Mouse (Mus musculus) G1E (cell line): ENCODE measurements at regions not wholly inside any gene's neighbourhood (a gene's known extent, or its start where the extent isn't known, plus 50 kb on each side); places are given as distances from the start of the nearest gene placed in this dataset.

Experiments used
- ATAC-seq: 2 replicates; pipeline ENCODE4 v1.8.0; 2016; ENCODE audit warnings: mild to moderate bottlenecking; ENCODE audit not compliant: insufficient number of reproducible peaks, poor library complexity, low FRiP score, severe bottlenecking; ENCODE audit errors: extremely low read depth
- DNase-seq: peaks from one replicate; pipeline ENCODE4 v3.0.0; 2012; ENCODE audit warnings: low spot score
- H3K27me3 ChIP-seq: 2 replicates; pipeline ENCODE4 v1.6.1; 2012; ENCODE audit warnings: mild to moderate bottlenecking, low read length, inconsistent platforms; ENCODE audit not compliant: insufficient read depth
- H3K36me3 ChIP-seq: replicated peaks from 2 replicates; pipeline ENCODE3; 2012; ENCODE audit warnings: mild to moderate bottlenecking, inconsistent platforms
- H3K4me1 ChIP-seq: 2 replicates; pipeline ENCODE4 v1.6.1; 2012; ENCODE audit warnings: low read depth, low read length, inconsistent platforms, mixed read lengths; ENCODE audit not compliant: insufficient read depth
- H3K4me3 ChIP-seq: 2 replicates; pipeline ENCODE4 v1.5.1; 2012; ENCODE audit warnings: low read depth, mild to moderate bottlenecking, inconsistent platforms, low read length, moderate library complexity, mixed read lengths
- H3K9me3 ChIP-seq: replicated peaks from 2 replicates; pipeline ENCODE4 v1.6.1; 2012; ENCODE audit warnings: inconsistent platforms
- CTCF ChIP-seq: IDR thresholded peaks from 2 replicates; pipeline ENCODE4 v1.5.1; 2012; ENCODE audit warnings: low read depth, low read length, inconsistent platforms, mixed read lengths
- GATA1 ChIP-seq: IDR thresholded peaks from 2 replicates; pipeline ENCODE4 v1.6.1; 2012; ENCODE audit warnings: borderline replicate concordance, low read length, inconsistent platforms, mixed read lengths
- GATA2 ChIP-seq: IDR thresholded peaks from 2 replicates; pipeline ENCODE4 v1.6.1; 2012; ENCODE audit warnings: low read depth, low read length, inconsistent platforms, borderline replicate concordance
- POLR2AphosphoS5 ChIP-seq: IDR thresholded peaks from 2 replicates; pipeline ENCODE4 v1.6.1; 2012; ENCODE audit warnings: low read depth, low read length, inconsistent platforms; ENCODE audit not compliant: insufficient replicate concordance
- TAL1 ChIP-seq: conservative IDR thresholded peaks from 2 replicates; pipeline ENCODE4 v1.6.1; 2012; ENCODE audit warnings: low read depth, low read length, inconsistent platforms, mixed read lengths

GRCm38 (mm10) chr12:26244701-26245100, 170.4 kb downstream of the Rnf144a start:
- TF ChIP-seq GATA2 (no peak), CTCF (no peak), POLR2AphosphoS5 (no peak), GATA1 (no peak), TAL1 (no peak)
- Histone ChIP-seq H3K4me1 (no peaks in the 10 kb centered on the region), H3K36me3 (no peaks in the 10 kb centered on the region), H3K9me3 (peaks cover 27% of the 10 kb centered on the region), H3K4me3 (no peak overlapping the region), H3K27me3 (no peaks in the 10 kb centered on the region)
- ATAC-seq = no peak
- DNase-seq = no peak

GRCm38 (mm10) chr12:26227557-26228020, 187.5 kb downstream of the Rnf144a start:
- peaks cover 37% of the 10 kb centered on the region for H3K9me3 ChIP-seq
- TF ChIP-seq GATA2 (no peak), TAL1 (no peak), POLR2AphosphoS5 (no peak), GATA1 (no peak), CTCF (no peak)
- no peak for DNase-seq
- ATAC-seq = no peak
- no peaks in the 10 kb centered on the region for H3K27me3 ChIP-seq
- H3K4me3 ChIP-seq = no peak overlapping the region
- no peaks in the 10 kb centered on the region for H3K4me1 ChIP-seq
- no peaks in the 10 kb centered on the region for H3K36me3 ChIP-seq

- TF ChIP-seq CTCF = no peak
- TF ChIP-seq GATA1 = no peak
- TF ChIP-seq POLR2AphosphoS5 = no peak
- no peak for TF ChIP-seq GATA2
- TF ChIP-seq TAL1 = no peak
- no peak overlapping the region for H3K4me3 ChIP-seq
- peaks cover 41% of the 10 kb centered on the region for H3K9me3 ChIP-seq
- H3K36me3 ChIP-seq = no peaks in the 10 kb centered on the region
- DNase-seq (no peak), ATAC-seq (no peak)
- no peaks in the 10 kb centered on the region for H3K27me3 ChIP-seq
- H3K4me1 ChIP-seq = no peaks in the 10 kb centered on the region
These were observed 188.7 kb downstream of the Rnf144a start for GRCm38 (mm10) chr12:26226363-26226762.

DNA sequence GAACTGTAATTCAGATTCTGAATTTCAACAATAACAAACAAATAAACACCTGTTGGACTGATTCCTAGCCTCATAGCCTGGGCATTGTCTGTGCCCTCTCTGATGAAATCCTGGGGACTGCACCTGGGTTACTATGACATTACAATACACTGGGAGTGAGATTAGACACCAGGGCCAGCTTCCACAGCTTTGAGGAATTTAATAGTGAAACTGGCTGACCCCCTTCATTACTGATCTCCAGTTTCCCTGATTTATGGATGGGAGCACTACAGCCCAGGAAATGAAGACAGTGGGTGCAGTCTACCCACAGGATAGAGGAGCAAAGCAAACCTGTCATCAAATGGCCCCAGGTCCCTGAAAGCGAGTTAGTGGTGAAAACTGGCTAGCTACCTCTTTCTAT, 202.6 kb downstream of the Rnf144a start:
- no peaks in the 10 kb centered on the region for H3K36me3 ChIP-seq
- no peaks in the 10 kb centered on the region for H3K4me1 ChIP-seq
- H3K4me3 ChIP-seq = no peak overlapping the region
- no peaks in the 10 kb centered on the region for H3K27me3 ChIP-seq
- TF ChIP-seq GATA2 (no peak), POLR2AphosphoS5 (no peak), CTCF (no peak), GATA1 (no peak), TAL1 (no peak)
- peaks cover 21% of the 10 kb centered on the region for H3K9me3 ChIP-seq
- DNase-seq = no peak
- no peak for ATAC-seq

- no peak overlapping the region for H3K4me3 ChIP-seq
- DNase-seq (no peak), ATAC-seq (no peak)
- H3K4me1 ChIP-seq = no peaks in the 10 kb centered on the region
- H3K9me3 ChIP-seq = peaks cover 22% of the 10 kb centered on the region
- H3K27me3 ChIP-seq = no peaks in the 10 kb centered on the region
- TF ChIP-seq GATA1 (no peak), CTCF (no peak)
- no peaks in the 10 kb centered on the region for H3K36me3 ChIP-seq
These were observed 203.6 kb downstream of the Rnf144a start for GRCm38 (mm10) chr12:26211423-26211822.

DNA sequence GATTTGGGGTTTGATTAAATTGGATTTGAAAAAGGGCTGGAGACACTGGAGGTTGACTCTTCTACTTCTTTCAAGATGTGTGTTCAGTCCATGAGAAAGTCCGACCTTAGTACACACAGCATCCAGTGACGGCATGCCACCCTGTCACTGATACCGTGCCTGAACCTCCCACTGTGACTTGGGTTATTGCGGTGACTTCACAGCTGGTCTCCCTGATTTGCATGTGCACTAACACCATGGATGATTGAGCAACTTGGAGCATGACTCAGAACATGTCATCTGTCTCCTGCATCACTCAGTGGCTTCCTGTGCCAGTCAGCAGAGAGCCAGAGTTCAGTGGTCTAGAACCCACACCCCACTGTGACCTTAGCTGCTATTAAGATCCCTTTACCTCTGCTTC, 208.3 kb downstream of the Rnf144a start:
- H3K36me3 ChIP-seq = no peaks in the 10 kb centered on the region
- no peaks in the 10 kb centered on the region for H3K27me3 ChIP-seq
- no peak overlapping the region for H3K4me3 ChIP-seq
- ATAC-seq (no peak), DNase-seq (no peak)
- H3K4me1 ChIP-seq = no peaks in the 10 kb centered on the region
- peaks cover 34% of the 10 kb centered on the region for H3K9me3 ChIP-seq
- TF ChIP-seq POLR2AphosphoS5 (no peak), GATA2 (no peak), TAL1 (no peak), GATA1 (no peak), CTCF (no peak)

GRCm38 (mm10) chr12:26206036-26206435, 209.0 kb downstream of the Rnf144a start:
- no peaks in the 10 kb centered on the region for H3K36me3 ChIP-seq
- no peaks in the 10 kb centered on the region for H3K4me1 ChIP-seq
- DNase-seq (no peak), ATAC-seq (no peak)
- no peaks in the 10 kb centered on the region for H3K27me3 ChIP-seq
- TF ChIP-seq GATA1 (no peak), GATA2 (no peak), POLR2AphosphoS5 (no peak), TAL1 (no peak), CTCF (no peak)
- H3K9me3 ChIP-seq = peaks cover 35% of the 10 kb centered on the region
- no peak overlapping the region for H3K4me3 ChIP-seq
